Mouse (Mus musculus): Measurements from ENCODE around the gene Spaar.

The Spaar gene

GRCm38 (mm10) chr4:43729794-43730550 is at the start of gene Spaar:
TSS of gene Spaar (plus strand) at chr4:43730034.
- no peak for DNase-seq

GRCm38 (mm10) chr4:43690021-43690420 is 39.8 kb upstream of the Spaar start:
- DNase-seq: no peak

GRCm38 (mm10) chr4:43691026-43691425 is 38.8 kb upstream of the Spaar start:
- DNase-seq: no peak

- DNase-seq: no peak
These were observed 36.0 kb upstream of the Spaar start for GRCm38 (mm10) chr4:43693806-43694241.

- no peak for DNase-seq
These were observed 35.2 kb upstream of the Spaar start for GRCm38 (mm10) chr4:43694439-43695248.

GRCm38 (mm10) chr4:43695249-43695671 is 34.6 kb upstream of the Spaar start:
- no peak for DNase-seq

- DNase-seq: no peak
These were observed 33.3 kb upstream of the Spaar start for GRCm38 (mm10) chr4:43696561-43696960.

GRCm38 (mm10) chr4:43700707-43701106 is 29.1 kb upstream of the Spaar start, which contains the start of gene Olfr70:
TSS of gene Olfr70 (minus strand) at chr4:43700807.
- DNase-seq: no peak

GRCm38 (mm10) chr4:43703439-43703838 is 26.4 kb upstream of the Spaar start:
- no peak for DNase-seq

- DNase-seq: no peak
These were observed 26.0 kb upstream of the Spaar start for GRCm38 (mm10) chr4:43703851-43704250.

GRCm38 (mm10) chr4:43705991-43706390 is 23.8 kb upstream of the Spaar start:
- DNase-seq: no peak

- DNase-seq: no peak
These were observed 20.0 kb upstream of the Spaar start, which contains the start of gene Olfr71 for GRCm38 (mm10) chr4:43709869-43710268. TSS of gene Olfr71 (minus strand) at chr4:43710255.

GRCm38 (mm10) chr4:43711821-43712220 is 18.0 kb upstream of the Spaar start:
- DNase-seq: peak; percentile 75

- no peak for DNase-seq
These were observed 16.1 kb upstream of the Spaar start for GRCm38 (mm10) chr4:43713652-43714219.

- no peak for DNase-seq
These were observed 9.2 kb upstream of the Spaar start for GRCm38 (mm10) chr4:43720491-43721228.

GRCm38 (mm10) chr4:43722191-43722590 is 7.6 kb upstream of the Spaar start:
- DNase-seq: no peak

- peak; percentile 17 for DNase-seq
These were observed 5.1 kb upstream of the Spaar start for GRCm38 (mm10) chr4:43724764-43725163.

GRCm38 (mm10) chr4:43726228-43726993 is 3.4 kb upstream of the Spaar start:
- no peak for DNase-seq

GRCm38 (mm10) chr4:43726995-43727394 is 2.8 kb upstream of the Spaar start, which contains the start of gene Hrct1:
TSS of gene Hrct1 (plus strand) at chr4:43727188.
- DNase-seq: no peak

GRCm38 (mm10) chr4:43727718-43728575 is 1.9 kb upstream of the Spaar start:
- DNase-seq: no peak

GRCm38 (mm10) chr4:43728576-43728954 is 1.3 kb upstream of the Spaar start:
- no peak for DNase-seq

Data from thymus, postnatal 14 days (tissue).